8 mouse cellular contexts compared by ENCODE assay signal in the genomic region with DNA sequence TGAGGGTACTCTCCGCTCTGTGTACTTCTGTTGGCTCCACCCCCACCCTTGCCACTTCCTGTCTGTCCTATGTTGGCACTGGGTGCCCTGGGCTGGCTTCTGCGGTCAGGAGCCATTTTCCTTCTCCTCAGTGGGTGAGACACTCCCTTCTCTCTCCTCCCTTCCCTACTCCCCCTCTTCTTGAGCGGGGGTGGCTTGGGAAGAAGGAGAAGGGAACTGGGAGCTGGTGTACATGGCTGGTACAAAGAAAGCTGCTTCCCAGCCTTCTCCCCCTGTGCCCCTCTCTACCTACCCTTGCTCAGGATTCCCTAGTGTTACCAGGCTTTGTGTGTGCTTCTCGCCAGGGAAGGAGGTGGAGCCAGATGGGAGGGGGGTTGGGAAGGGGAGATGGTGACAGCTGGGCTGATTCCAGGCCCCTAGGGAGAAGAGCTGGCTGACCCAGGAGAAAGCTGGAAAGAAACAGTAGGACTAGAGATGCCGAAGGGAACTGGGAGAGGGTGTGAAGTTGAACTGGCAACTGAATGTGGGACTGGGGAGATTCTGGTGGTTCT. TPM values are rescaled to one million over a fixed set of nuclear protein-coding genes. Genes with fewer than 3 reads are reported as not detected.
A peak's percentile ranks its signal among the peaks of the same experiment; 100 is the strongest.
DNase-seq lines count a peak whose midpoint lies in the region; ATAC-seq and TF ChIP-seq lines count a peak whose summit lies in the region.

No protein-coding gene starts in this region.

- H3K4me3 ChIP-seq in kidney, adult 2 months (ENCODE audit: insufficient read depth, low read depth, low read length), result no peak overlapping the region
- peak overlapping the region; percentile 82 for H3K4me3 ChIP-seq in forebrain, embryonic 15.5 days
- no peak overlapping the region for H3K4me3 ChIP-seq in lung, postnatal 0 days (ENCODE audit: low read depth, low read length)

- DNase-seq in kidney, adult 2 months, result peak; percentile 44
- no peak for DNase-seq in kidney, adult 18-20 months
- peak; percentile 89 for DNase-seq in adipocyte (ENCODE audit: low spot score)
- DNase-seq in induced T-regulatory cell, adult 2 months (ENCODE audit: low read depth), result peak; percentile 85
- peak; percentile 68 for DNase-seq in lung, postnatal 0 days (ENCODE audit: low spot score)
- peak; percentile 75 for DNase-seq in retina, embryonic 14.5 days (ENCODE audit: low spot score)
- no peak for DNase-seq in layer of hippocampus, adult 8-10 months (ENCODE audit: low spot score in 2 of 2)

- no peak for TF ChIP-seq EP300 in lung, postnatal 0 days (IDR thresholded peaks at IDR 0.05)

- H3K27me3 ChIP-seq in kidney, adult 2 months (replicated peaks; ENCODE audit: control insufficient read depth, insufficient read depth, low read length), result no peaks in the 10 kb centered on the region
- no peaks in the 10 kb centered on the region for H3K27me3 ChIP-seq in forebrain, embryonic 15.5 days
- no peaks in the 10 kb centered on the region for H3K27me3 ChIP-seq in lung, postnatal 0 days (replicated peaks; ENCODE audit: insufficient read depth, low read length)

- no peak for TF ChIP-seq POLR2A in kidney, adult 2 months (IDR thresholded peaks at IDR 0.05; ENCODE audit: low read depth, low read length)

- no peak overlapping the region for H3K27ac ChIP-seq in kidney, adult 2 months (ENCODE audit: insufficient read depth, low read depth, low read length)
- H3K27ac ChIP-seq in forebrain, embryonic 15.5 days (replicated peaks), result peak overlapping the region; percentile 94
- peak overlapping the region; percentile 39; the same call in 1 of the 2 replicates for H3K27ac ChIP-seq in lung, postnatal 0 days (ENCODE audit: low read length)

- H3K9me3 ChIP-seq in forebrain, embryonic 15.5 days, result no peaks in the 10 kb centered on the region
- no peaks in the 10 kb centered on the region for H3K9me3 ChIP-seq in lung, postnatal 0 days (ENCODE audit: low read length)

- WGBS in kidney, adult 2 months, result 17% methylated on average over 5 of the region's 5 CpGs
- WGBS in forebrain, embryonic 15.5 days, result 28% methylated on average over 5 of the region's 5 CpGs
- 33% methylated on average over 5 of the region's 5 CpGs for WGBS in lung, postnatal 0 days

- H3K4me1 ChIP-seq in kidney, adult 2 months (ENCODE audit: control insufficient read depth, insufficient read depth, low read length), result peaks cover 23% of the 10 kb centered on the region
- peaks cover 39% of the 10 kb centered on the region for H3K4me1 ChIP-seq in forebrain, embryonic 15.5 days
- peaks cover 20% of the 10 kb centered on the region for H3K4me1 ChIP-seq in lung, postnatal 0 days (ENCODE audit: insufficient read depth, low read depth, low read length)

- peaks cover 13% of the 10 kb centered on the region for H3K36me3 ChIP-seq in kidney, adult 2 months (ENCODE audit: control insufficient read depth, insufficient read depth, low read length)
- peaks cover 49% of the 10 kb centered on the region for H3K36me3 ChIP-seq in forebrain, embryonic 15.5 days
- peaks cover 35% of the 10 kb centered on the region for H3K36me3 ChIP-seq in lung, postnatal 0 days (ENCODE audit: insufficient read depth, low read length)

- no peak for ATAC-seq in forebrain, embryonic 15.5 days (replicated peaks)
- no peak for ATAC-seq in lung, postnatal 0 days

- peak overlapping the region; percentile 74 for H3K4me2 ChIP-seq in forebrain, embryonic 15.5 days (replicated peaks)
- H3K4me2 ChIP-seq in lung, postnatal 0 days (replicated peaks; ENCODE audit: low read depth, low read length), result peak overlapping the region; percentile 2

- no peak for TF ChIP-seq CTCF in kidney, adult 2 months (conservative IDR thresholded peaks at IDR 0.05; ENCODE audit: insufficient read depth, insufficient read length, low read depth, low read length)
- TF ChIP-seq CTCF in lung, postnatal 0 days (IDR thresholded peaks at IDR 0.05), result no peak

- peak overlapping the region; percentile 84 for H3K9ac ChIP-seq in forebrain, embryonic 15.5 days (replicated peaks)
- H3K9ac ChIP-seq in lung, postnatal 0 days (replicated peaks; ENCODE audit: low read depth), result no peak overlapping the region

RNA-seq across cellular contexts. Expression of a gene that starts 3.7 kb away (rescaled TPM):
- 43.6 and 57.7 TPM in 2 replicates for polyA plus RNA-seq in kidney, adult 2 months (2012; rRNA removed)
- polyA plus RNA-seq in forebrain, embryonic 15.5 days (2015; fragmentation: Nextera tagmentation; extraction: Ambion mirVana), result 98.9 and 112 TPM in 2 replicates
- polyA plus RNA-seq in lung, postnatal 0 days (2015; fragmentation: Nextera tagmentation; extraction: Ambion mirVana), result 53.5 and 59.8 TPM in 2 replicates
- 100 to 1,000 TPM; 159 to 187 (median 175) TPM for total RNA-seq in layer of hippocampus, adult 8-10 months (2022)

RNA-seq across cellular contexts. Expression of a gene that starts 31.8 kb away (rescaled TPM):
- polyA plus RNA-seq in kidney, adult 2 months (2012; rRNA removed), result 2.9 and 3.5 TPM in 2 replicates
- polyA plus RNA-seq in forebrain, embryonic 15.5 days (2015; fragmentation: Nextera tagmentation; extraction: Ambion mirVana), result 0.50 and 0.71 TPM in 2 replicates
- polyA plus RNA-seq in lung, postnatal 0 days (2015; fragmentation: Nextera tagmentation; extraction: Ambion mirVana), result 0.19 and 0.44 TPM in 2 replicates
- total RNA-seq in layer of hippocampus, adult 8-10 months (2022), result 1 to 10 TPM in 3 of 4 experiments, under 1 TPM in 1; 0.23 to 3.9 (median 1.9) TPM

RNA-seq across cellular contexts. Expression of a gene that starts 32.2 kb away (rescaled TPM):
- 15.5 and 16.5 TPM in 2 replicates for polyA plus RNA-seq in kidney, adult 2 months (2012; rRNA removed)
- 51.1 and 51.8 TPM in 2 replicates for polyA plus RNA-seq in forebrain, embryonic 15.5 days (2015; fragmentation: Nextera tagmentation; extraction: Ambion mirVana)
- polyA plus RNA-seq in lung, postnatal 0 days (2015; fragmentation: Nextera tagmentation; extraction: Ambion mirVana), result 16.9 and 17.7 TPM in 2 replicates
- 10 to 100 TPM; 33.0 to 33.9 (median 33.5) TPM for total RNA-seq in layer of hippocampus, adult 8-10 months (2022)

RNA-seq across cellular contexts. Expression of a gene that starts 45.5 kb away (rescaled TPM):
- polyA plus RNA-seq in kidney, adult 2 months (2012; rRNA removed), result 35.0 and 36.4 TPM in 2 replicates
- 18.9 and 21.0 TPM in 2 replicates for polyA plus RNA-seq in forebrain, embryonic 15.5 days (2015; fragmentation: Nextera tagmentation; extraction: Ambion mirVana)
- 7.1 and 8.3 TPM in 2 replicates for polyA plus RNA-seq in lung, postnatal 0 days (2015; fragmentation: Nextera tagmentation; extraction: Ambion mirVana)
- 10 to 100 TPM; 67.2 to 78.4 (median 74.4) TPM for total RNA-seq in layer of hippocampus, adult 8-10 months (2022)

RNA-seq across cellular contexts. Expression of a gene that starts 50.0 kb away (rescaled TPM):
- 14.3 and 18.9 TPM in 2 replicates for polyA plus RNA-seq in kidney, adult 2 months (2012; rRNA removed)
- polyA plus RNA-seq in forebrain, embryonic 15.5 days (2015; fragmentation: Nextera tagmentation; extraction: Ambion mirVana), result 21.9 and 26.2 TPM in 2 replicates
- 4.1 and 4.4 TPM in 2 replicates for polyA plus RNA-seq in lung, postnatal 0 days (2015; fragmentation: Nextera tagmentation; extraction: Ambion mirVana)
- 10 to 100 TPM; 12.8 to 20.9 (median 15.6) TPM for total RNA-seq in layer of hippocampus, adult 8-10 months (2022)

Comparison
In these comparisons a context has a peak if more than half of its experiments do, and no peak if none do; other contexts are left out.
1. DNase-seq: peak in kidney, adult 2 months (single experiment), adipocyte (single experiment), induced T-regulatory cell, adult 2 months (single experiment), lung, postnatal 0 days (single experiment) and retina, embryonic 14.5 days (single experiment); none in kidney, adult 18-20 months (single experiment) and layer of hippocampus, adult 8-10 months (0 of 2).